Mouse (Mus musculus) left cerebral cortex, adult 2 months (tissue): ENCODE data around the gene Slc4a5. TPM values are rescaled to one million over a fixed set of nuclear protein-coding genes. Genes with fewer than 3 reads are reported as not detected.

Experiments
- DNase-seq, 2 experiments: peaks; one replicate each; pipeline ENCODE4 v3.0.0; 2021 to 2022; ENCODE audit warnings: low spot score in 2 of 2, mixed read lengths in 1 of 2; ENCODE audit errors: extremely low spot score in 1 of 2
- H3K27ac ChIP-seq: fragments of 200-600 bp; 2 replicates; pipeline ENCODE4 v1.8.1; 2022
- H3K4me3 ChIP-seq: fragments of 200-600 bp; 2 replicates; pipeline ENCODE4 v1.8.1; 2022
- CTCF ChIP-seq: fragments of 200-600 bp; IDR thresholded peaks from 2 replicates; pipeline ENCODE4 v1.8.1; 2022; ENCODE audit warnings: antibody characterized with exemption, mild to moderate bottlenecking, moderate library complexity
- intact Hi-C: fragments of 180-260 bp; cut with DNase I; formaldehyde crosslinking; loops from one replicate; pipeline ENCODE4 v1.15.1; 2025
- long read RNA-seq, 2 experiments: library from polyadenylated mRNA; stranded (forward); transcript quantifications; one replicate each; pipeline ENCODE4 v2.0.0; 2021; ENCODE audit warnings: borderline mapping rate in 2 of 2
- total RNA-seq, 2 experiments: library from RNA; stranded (reverse); gene quantifications; 2 replicates each; pipeline ENCODE4 v1.2.3; 2021

Gene Slc4a5
- 1 to 10 TPM in 1 of 2 experiments, under 1 TPM in 1; 0.84 to 1.3 TPM for total RNA-seq
- long read RNA-seq, experiment 1 = 0 reads
- long read RNA-seq, experiment 2 = 0 reads

DNA sequence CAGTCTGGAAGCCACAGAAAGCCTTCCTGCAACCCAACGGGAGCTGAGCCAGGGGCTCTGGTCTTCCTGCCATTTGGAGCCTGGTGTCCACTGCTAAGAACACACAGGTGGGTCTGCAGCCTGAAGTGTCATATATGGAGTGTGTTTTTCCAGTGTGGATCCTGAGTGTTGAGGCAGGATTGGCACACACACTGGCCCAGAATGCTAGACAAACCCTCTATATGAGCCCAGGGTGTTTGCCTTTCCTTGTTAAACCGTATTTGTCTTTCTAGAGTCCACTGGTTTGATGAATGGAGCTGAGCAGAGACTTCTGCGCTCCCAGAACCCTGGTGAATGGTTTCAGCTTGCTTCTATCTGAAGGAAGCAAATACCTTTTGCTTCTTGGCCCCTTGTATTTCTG, at the start of gene Slc4a5:
Gene Slc4a5, plus strand, starts transcription at position 15 of the 400 bp plus-strand sequence.
- DNase-seq = no peak
- Histone ChIP-seq H3K27ac (no peak within 1 kb of the TSS), H3K4me3 (no peak within 1 kb of the TSS)
- TF ChIP-seq CTCF = no peak
- intact Hi-C loops = loop anchor here (10.0 kb wide), 1 partner anchor 455 kb away; the partner anchor contains the start of gene Cd207

DNA sequence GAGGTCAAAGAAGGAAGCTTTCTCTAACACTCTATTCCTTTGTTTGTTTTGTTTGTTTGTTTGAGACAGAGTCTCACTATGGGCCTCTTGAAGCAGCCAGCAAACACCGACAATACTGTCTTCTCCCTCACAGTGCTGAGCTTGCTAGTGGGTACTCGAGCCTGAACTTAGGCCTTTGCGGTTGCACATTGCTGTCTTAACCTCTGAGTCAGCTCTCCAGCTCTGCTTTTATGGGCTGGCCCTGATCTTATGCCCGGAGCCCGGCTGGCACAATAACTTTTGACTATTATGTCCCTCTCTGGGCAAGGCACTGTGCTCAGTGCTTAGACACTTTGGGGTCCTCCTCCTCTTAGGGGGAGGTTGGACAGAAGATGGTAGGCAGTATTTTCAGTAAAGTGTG, 49.8 kb upstream of the Slc4a5 start:
- no peak overlapping the region for H3K4me3 ChIP-seq
- TF ChIP-seq CTCF = no peak
- no peak overlapping the region for H3K27ac ChIP-seq
- intact Hi-C loops = loop anchor here (5.0 kb wide), 1 partner anchor 97 kb away; no protein-coding TSS in a partner anchor
- DNase-seq = no peak

DNA sequence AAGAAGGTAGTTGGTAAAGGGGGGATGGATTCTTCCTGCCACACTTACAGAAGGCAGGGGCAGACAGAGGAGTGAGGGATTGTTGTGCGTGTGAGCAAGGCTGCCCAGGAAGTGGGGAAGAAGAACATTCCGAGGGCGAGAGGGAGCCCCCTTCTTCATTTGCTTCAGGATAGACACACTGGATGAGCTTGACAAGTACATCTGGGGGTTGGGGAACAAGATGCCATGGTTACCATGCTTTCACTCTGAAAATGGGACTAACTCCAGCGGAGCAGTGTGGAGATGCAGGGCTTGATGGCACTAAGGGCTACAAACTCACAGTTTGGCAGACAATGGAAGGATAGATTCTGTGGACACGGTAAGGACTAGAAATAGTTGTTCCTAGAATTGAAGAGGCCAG, 48.6 kb upstream of the Slc4a5 start:
- no peak for TF ChIP-seq CTCF
- Histone ChIP-seq H3K27ac (peak overlapping the region; percentile 85), H3K4me3 (peak overlapping the region; percentile 61)
- intact Hi-C loops = loop anchor here (1.0 kb wide), 1 partner anchor 8 kb away; no protein-coding TSS in a partner anchor
- DNase-seq = no peak

DNA sequence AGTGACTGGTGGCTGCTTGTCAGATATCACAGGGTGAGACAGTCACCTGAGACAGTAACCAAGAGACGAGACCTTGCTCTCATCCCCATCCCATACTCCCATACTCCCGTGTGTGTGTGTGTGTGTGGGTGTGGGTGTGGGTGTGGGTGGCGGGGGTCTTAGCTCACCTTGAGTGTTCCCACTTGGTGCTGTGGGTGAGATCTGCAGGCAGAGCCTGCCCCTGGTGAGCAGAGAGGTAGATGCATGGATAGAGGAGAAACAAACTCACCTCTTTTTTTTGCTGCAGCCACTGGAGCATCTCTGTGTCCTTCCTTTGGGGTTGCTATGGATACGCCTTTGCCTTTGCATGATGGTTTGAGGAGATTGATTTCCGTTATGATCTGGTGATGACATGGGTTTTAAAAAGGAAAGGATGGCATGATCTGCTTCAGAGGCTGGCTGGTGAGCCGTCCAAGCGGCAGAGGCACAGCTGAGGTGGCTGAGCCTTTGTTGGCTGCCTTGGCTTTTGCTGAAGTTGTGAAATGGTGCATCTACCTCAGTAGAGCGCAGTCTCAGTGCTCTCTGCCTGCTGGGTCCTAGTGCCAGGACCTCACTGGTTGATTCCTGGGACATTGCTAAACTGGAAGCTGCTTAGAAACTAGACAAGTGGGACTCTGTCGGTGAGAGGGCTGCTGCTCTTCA, 47.2 kb upstream of the Slc4a5 start:
- peak overlapping the region; percentile 61 for H3K4me3 ChIP-seq
- DNase-seq = peak; percentile 67 to 70
- intact Hi-C loops = no loop called here
- TF ChIP-seq CTCF = no peak
- peak overlapping the region; percentile 85 for H3K27ac ChIP-seq

DNA sequence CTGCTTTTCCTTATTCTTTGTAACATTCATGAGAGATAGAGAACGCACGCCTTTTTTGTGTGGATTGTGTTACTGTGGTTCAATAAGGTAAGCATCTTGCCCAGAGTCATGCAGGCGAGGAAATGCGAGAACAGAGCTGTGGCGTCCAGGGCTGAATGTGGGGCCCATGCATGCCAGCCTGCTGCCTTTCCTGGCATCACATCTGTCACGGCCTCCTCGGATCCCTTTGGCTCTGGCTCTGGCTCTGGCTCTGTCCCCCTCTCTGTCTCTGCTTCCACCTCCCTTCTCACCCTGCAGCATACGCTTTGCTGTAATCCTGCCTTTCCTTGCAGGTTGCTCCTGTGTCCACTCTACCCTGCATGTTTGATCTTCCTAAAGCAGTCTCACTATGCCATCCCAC, 43.6 kb upstream of the Slc4a5 start:
- H3K4me3 ChIP-seq = no peak overlapping the region
- DNase-seq = no peak
- H3K27ac ChIP-seq = no peak overlapping the region
- intact Hi-C loops = no loop called here
- TF ChIP-seq CTCF = no peak

DNA sequence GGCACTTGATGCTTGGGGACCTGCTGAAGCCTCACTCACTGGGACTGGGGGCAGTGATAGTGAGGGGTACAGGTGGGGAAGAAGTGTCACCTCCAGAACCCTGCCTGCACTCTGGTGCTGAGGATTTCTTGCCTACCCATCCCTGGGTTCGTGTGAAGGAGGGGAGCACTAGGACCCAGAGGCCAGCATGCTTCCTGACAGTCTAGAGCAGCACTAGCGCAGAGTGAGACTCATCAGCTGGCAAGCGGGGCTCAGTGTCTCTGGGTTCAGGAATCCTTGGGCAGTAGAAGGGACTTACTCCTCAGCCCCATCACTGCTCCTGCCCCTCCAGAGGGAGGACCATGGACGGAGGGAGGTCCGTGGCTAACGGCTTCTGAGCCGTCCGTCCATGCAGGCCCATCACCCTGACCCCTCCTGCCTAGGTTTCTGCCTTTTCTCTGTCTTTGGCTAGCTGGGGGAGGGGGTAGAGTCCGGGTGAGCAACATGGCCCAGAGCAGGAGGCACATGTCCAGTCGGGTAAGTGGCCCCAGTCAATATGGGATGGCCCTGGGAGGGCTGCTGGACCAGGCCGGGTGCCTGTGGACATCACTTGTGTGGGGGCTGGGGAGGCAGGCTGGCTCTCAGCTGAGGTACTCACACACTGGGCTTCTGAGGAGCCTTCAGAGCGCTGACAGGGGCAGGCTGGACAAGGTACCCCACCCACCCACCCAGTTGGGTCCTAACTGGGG, 40.1 kb upstream of the Slc4a5 start:
- TF ChIP-seq CTCF = no peak
- DNase-seq = peak; percentile 74
- intact Hi-C loops = loop anchor here (1.0 kb wide), 1 partner anchor 8 kb away; no protein-coding TSS in a partner anchor
- Histone ChIP-seq H3K27ac (peak overlapping the region; percentile 78), H3K4me3 (peak overlapping the region; percentile 73)

DNA sequence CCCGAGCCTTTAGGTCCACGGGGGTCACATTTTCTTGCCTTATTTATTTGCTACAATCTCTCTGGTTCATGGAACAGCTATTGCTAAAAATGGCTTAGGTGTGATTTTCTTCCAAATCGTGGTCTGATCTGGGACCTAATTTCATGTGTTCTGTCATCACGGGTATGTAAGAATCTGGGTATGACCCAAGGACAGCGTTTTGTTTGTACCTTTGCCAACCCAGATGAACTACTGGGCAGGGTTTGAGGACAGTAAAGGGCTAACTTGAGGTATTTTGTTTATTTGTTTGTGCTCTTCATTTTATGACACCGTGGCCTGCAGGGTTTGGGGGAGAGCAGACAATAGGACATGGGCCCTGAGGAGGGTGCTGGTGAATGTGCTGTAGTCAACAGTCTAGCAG, 39.0 kb upstream of the Slc4a5 start:
- TF ChIP-seq CTCF = no peak
- intact Hi-C loops = no loop called here
- DNase-seq = no peak
- H3K27ac ChIP-seq = 0 out of 2 replicates have a peak overlapping the region, but pooled peaks have one; percentile 0
- H3K4me3 ChIP-seq = peak overlapping the region; percentile 73

DNA sequence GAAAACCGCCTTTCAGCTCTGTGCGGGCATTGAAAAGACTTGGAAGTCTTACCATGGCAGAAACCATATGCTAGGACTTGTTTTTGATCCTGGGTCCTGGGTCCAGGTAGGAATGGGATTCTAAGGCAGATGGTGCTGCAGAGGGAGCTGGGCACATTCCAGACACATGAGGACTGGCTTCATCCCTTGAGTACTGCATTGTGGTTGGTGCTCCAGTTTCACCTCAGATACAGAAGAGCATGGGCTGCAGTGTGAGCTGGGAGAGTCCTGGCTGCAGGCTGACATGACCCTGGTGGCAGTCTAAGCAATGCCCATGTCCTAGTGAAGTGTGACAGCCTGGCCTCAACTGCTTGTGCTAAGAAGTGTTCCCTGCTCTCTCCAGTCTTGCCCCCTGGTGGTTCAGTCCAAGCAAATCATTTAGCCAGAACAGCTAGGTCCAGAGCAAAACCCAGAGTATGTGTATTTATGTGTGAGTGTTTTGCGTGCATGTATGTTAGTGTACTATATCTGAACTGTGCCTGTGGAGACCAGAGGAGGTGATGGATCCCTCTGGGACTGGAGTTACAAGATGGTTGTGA, 34.7 kb upstream of the Slc4a5 start:
- Histone ChIP-seq H3K4me3 (no peak overlapping the region), H3K27ac (peak overlapping the region; percentile 96)
- peak; percentile 50 for TF ChIP-seq CTCF
- peak in 1 of 2 experiments; percentile 16 for DNase-seq
- intact Hi-C loops = no loop called here

DNA sequence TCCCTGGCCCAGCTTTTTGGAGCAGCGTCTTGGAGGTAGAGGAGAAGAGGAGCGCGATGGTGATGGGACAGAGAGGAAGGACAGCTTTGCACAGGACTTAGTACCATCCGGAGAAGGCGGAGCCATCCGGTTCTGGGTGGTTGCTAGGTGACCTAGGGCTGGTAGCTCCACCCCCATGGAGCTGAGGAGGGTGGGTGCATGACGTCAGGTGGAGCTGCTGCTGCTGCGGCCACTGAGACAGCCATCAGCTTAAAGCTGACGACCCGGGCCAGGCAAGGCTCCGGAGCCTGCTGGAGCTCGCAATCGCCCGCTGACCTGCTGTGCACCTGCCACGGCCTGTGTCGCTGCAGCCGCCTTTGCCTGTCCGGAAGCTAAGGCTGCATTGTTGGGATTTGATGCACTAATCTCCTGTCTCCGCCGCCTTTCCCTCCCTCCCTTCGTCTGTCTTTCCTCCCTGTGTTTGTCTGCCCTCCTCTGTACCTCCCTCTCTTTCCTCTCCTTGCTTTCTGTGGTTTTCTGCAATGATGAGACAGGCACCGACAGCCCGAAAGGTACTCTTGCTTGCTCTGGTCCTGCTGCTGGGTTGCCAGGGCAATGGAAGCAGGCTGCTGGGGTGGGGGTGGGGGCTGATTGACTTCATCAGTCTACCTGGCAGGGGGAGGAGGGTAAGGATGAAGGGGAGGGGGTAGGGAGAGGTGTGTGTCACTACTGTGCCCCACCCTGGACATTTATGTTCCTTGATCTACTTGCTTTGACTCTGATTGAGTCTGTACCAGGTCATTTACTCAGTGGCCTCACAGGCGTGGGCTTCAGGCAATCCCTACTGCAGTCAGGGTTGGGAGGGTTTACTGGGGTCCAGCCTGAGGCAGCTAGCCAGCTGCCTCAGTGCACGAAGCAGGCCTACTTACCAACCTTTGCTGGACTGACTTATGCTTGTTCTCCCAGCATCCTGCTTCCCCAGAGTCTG, 33.5 kb upstream of the Slc4a5 start:
- H3K27ac ChIP-seq = peak overlapping the region; percentile 96
- DNase-seq = peak; percentile 87 to 88
- intact Hi-C loops = no loop called here
- TF ChIP-seq CTCF = no peak
- H3K4me3 ChIP-seq = peak overlapping the region; percentile 71

DNA sequence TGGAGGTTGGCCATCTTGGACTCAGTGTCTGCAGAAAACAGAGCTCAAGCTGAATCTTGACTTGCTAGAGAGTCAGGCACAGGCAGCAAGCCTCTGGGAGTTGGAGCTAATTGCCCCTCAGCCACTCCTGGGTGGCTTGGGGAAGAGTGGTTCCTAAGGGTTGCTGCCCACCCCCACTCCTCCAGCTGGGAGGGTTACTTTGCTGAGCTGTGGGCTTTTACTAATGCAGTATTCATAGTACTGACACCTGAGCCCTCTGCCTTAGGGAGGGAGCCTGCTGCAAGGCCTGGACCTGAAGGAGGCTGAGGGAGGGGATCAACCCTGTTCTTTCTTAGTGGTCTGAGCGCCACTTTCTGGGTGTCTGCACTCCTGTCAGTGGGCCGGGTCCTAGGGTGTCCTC, 32.7 kb upstream of the Slc4a5 start:
- no peak for TF ChIP-seq CTCF
- peak in 1 of 2 experiments; percentile 9 for DNase-seq
- peak overlapping the region; percentile 96; the same call in 1 of the 2 replicates for H3K27ac ChIP-seq
- H3K4me3 ChIP-seq = peak overlapping the region; percentile 71
- intact Hi-C loops = no loop called here

DNA sequence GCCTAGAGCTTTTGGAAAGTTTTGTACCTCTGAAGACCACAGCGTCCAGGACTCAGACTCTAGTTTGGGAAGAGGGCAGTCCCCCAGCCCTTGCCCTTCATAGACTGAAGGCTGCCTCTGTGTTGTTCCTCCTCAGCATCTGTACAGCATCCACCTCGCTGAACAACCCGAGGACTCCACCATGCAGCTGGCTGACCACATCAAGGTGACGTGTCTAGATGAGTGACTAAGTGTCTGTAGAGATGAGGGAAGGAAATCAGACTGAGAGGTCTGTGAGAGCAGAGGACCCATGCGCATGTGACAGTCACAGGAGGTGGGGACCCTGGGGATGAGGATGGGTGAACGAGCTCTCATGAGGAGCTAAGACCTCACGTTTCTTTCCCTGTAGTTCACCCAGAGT, 26.1 kb upstream of the Slc4a5 start:
- no peak for DNase-seq
- H3K27ac ChIP-seq = no peak overlapping the region
- intact Hi-C loops = no loop called here
- H3K4me3 ChIP-seq = no peak overlapping the region
- no peak for TF ChIP-seq CTCF
